ENCODE assay signal across 8 mouse cellular contexts in genomic region chr11:44518281-44519095, GRCm38 (mm10). TPM values are rescaled to one million over a fixed set of nuclear protein-coding genes. Genes with fewer than 3 reads are reported as not detected.
A peak's percentile ranks its signal among the peaks of the same experiment; 100 is the strongest.
DNase-seq lines count a peak whose midpoint lies in the region; ATAC-seq and TF ChIP-seq lines count a peak whose summit lies in the region.

TSS of gene Rnf145 (plus strand) at chr11:44518964.

- TF ChIP-seq CTCF in hindbrain, postnatal 0 days (IDR thresholded peaks at IDR 0.05; ENCODE audit: low read depth), result no peak
- TF ChIP-seq CTCF in left cerebral cortex, adult 2 months (IDR thresholded peaks at IDR 0.05), result no peak

- intact Hi-C loops in left cerebral cortex, adult 2 months (cut with DNase I), result loop anchor here (1.0 kb wide), 1 partner anchor 48 kb away; the partner anchor contains the start of gene Ublcp1

- H3K79me2 ChIP-seq in macrophage (ENCODE audit: inconsistent target), result peaks cover 41% of the 10 kb centered on the region

- DNase-seq in ZHBTc4 (ENCODE audit: low read depth, low spot score), result peak; percentile 79
- DNase-seq in gastrocnemius, adult 8-10 months (ENCODE audit: low spot score in 2 of 2), result peak; percentile 50 to 63
- peak; percentile 90 for DNase-seq in hindbrain, postnatal 0 days (ENCODE audit: low spot score)
- peak; percentile 80 to 81 for DNase-seq in left cerebral cortex, adult 2 months (ENCODE audit: extremely low spot score in 1 of 2, low spot score in 2 of 2)
- DNase-seq in right cerebral cortex, postnatal 10 days (ENCODE audit: low spot score in 2 of 2), result peak; percentile 86 to 88
- peak; percentile 79 for DNase-seq in yolk sac, embryonic 10.5 days (ENCODE audit: low spot score)

- H3K4me2 ChIP-seq in hindbrain, postnatal 0 days (ENCODE audit: low read depth, low read length), result peak within 1 kb of the TSS; percentile 64

- peak; percentile 16 for ATAC-seq in common myeloid progenitor, adult 5-6 weeks (replicated peaks; ENCODE audit: low read depth, poor library complexity, severe bottlenecking)
- peak; percentile 91 for ATAC-seq in hindbrain, postnatal 0 days

- peaks cover 13% of the 10 kb centered on the region; the same call in 1 of the 2 replicates for H3K4me1 ChIP-seq in hindbrain, postnatal 0 days (ENCODE audit: insufficient read depth, low read length)

- H3K4me3 ChIP-seq in hindbrain, postnatal 0 days (ENCODE audit: low read length), result peak within 1 kb of the TSS; percentile 98
- peak within 1 kb of the TSS; percentile 98 for H3K4me3 ChIP-seq in left cerebral cortex, adult 2 months
- H3K4me3 ChIP-seq in macrophage (ENCODE audit: inconsistent target), result peak within 1 kb of the TSS; percentile 94

- WGBS in hindbrain, postnatal 0 days, result 2% methylated on average over 64 of the region's 70 CpGs
- 2% methylated on average over 70 of the region's 70 CpGs for WGBS in macrophage (ENCODE audit: missing documents)

- no peaks in the 10 kb centered on the region for H3K9me3 ChIP-seq in hindbrain, postnatal 0 days (ENCODE audit: low read length)

- H3K27ac ChIP-seq in hindbrain, postnatal 0 days, result peak within 1 kb of the TSS; percentile 96
- H3K27ac ChIP-seq in left cerebral cortex, adult 2 months, result peak within 1 kb of the TSS; percentile 97
- H3K27ac ChIP-seq in macrophage, result peak within 1 kb of the TSS; percentile 90

- H3K27me3 ChIP-seq in hindbrain, postnatal 0 days (ENCODE audit: insufficient read depth, low read length), result no peaks in the 10 kb centered on the region

- H3K36me3 ChIP-seq in hindbrain, postnatal 0 days (ENCODE audit: insufficient read depth, low read length), result no peaks in the 10 kb centered on the region
- H3K36me3 ChIP-seq in macrophage (ENCODE audit: inconsistent target), result no peaks in the 10 kb centered on the region

- peak within 1 kb of the TSS; percentile 95 for H3K9ac ChIP-seq in hindbrain, postnatal 0 days (replicated peaks; ENCODE audit: low read length)

RNA-seq across cellular contexts. Expression of gene Rnf145, which starts in this region (rescaled TPM):
- total RNA-seq in common myeloid progenitor, adult 5-6 weeks (2017), result 29.1 and 42.5 TPM in 2 replicates
- total RNA-seq in gastrocnemius, adult 8-10 months (2022), result 10 to 100 TPM in 1 of 4 experiments, 1 to 10 TPM in 3; 5.7 to 12.5 (median 6.9) TPM
- 108 and 122 TPM in 2 replicates for total RNA-seq in hindbrain, postnatal 0 days (2014; rRNA removed)
- polyA plus RNA-seq in hindbrain, postnatal 0 days (2015; fragmentation: Nextera tagmentation; extraction: Ambion mirVana), result 91.8 and 92.9 TPM in 2 replicates
- total RNA-seq in left cerebral cortex, adult 2 months (2021), result 10 to 100 TPM; 82.0 to 97.8 TPM
- total RNA-seq in macrophage (2018; cell fraction: chromatin; rRNA removed), result 100 to 1,000 TPM in 20 of 26 experiments, 10 to 100 TPM in 6; 32.3 to 381 (median 203) TPM
- total RNA-seq in macrophage (2018; cell fraction: cytosol; rRNA removed), result 10 to 100 TPM; 19.5 to 61.0 (median 32.2) TPM
- total RNA-seq in macrophage (2018; cell fraction: nucleus; rRNA removed), result 100 to 1,000 TPM in 16 of 26 experiments, 10 to 100 TPM in 10; 53.3 to 338 (median 138) TPM
- 22.5 to 32.8 TPM (median 26.5 TPM) in 3 replicates for polyA plus RNA-seq in macrophage (2018)

Comparison
In these comparisons a context has a peak if more than half of its experiments do, and no peak if none do; other contexts are left out.
1. Peak in every context shown above with its lines: DNase-seq, ATAC-seq, H3K4me3 ChIP-seq and H3K27ac ChIP-seq.